Mouse (Mus musculus) gastrocnemius, adult 18-20 months (tissue): ENCODE results near the gene Ap3b2. TPM values are rescaled to one million over a fixed set of nuclear protein-coding genes. Genes with fewer than 3 reads are reported as not detected.

Source experiments
- DNase-seq: peaks from one replicate; pipeline ENCODE4 v3.0.0; 2021; ENCODE audit warnings: low spot score
- total RNA-seq, 2 experiments: library from RNA; stranded (reverse); gene quantifications; 2 replicates each; pipeline ENCODE4 v1.2.3; 2021

Gene Ap3b2
- total RNA-seq, 2 experiments from 2014 or later, result 0.11 to 0.36 TPM

DNA sequence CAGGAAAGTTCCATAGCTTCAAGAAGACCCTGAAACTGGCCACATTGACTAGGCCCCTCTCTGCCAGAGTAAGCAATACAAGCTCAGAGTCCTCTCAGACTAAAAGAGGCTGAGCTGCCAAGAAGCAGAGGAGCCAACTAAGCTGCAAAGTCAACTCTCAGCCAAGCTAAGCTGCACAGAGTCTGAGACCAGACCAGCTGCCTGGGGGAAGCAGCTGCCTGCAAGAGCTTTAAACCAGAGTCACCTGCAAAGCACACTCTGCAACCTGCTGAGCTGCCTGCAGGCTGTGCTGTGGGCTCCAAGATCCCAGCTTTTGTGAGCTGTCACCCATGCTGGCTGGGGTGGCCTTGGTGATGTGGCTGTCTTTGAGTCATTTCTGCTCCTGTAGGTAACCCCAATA is 15.5 kb downstream of the Ap3b2 start:
- peak; percentile 15 for DNase-seq

DNA sequence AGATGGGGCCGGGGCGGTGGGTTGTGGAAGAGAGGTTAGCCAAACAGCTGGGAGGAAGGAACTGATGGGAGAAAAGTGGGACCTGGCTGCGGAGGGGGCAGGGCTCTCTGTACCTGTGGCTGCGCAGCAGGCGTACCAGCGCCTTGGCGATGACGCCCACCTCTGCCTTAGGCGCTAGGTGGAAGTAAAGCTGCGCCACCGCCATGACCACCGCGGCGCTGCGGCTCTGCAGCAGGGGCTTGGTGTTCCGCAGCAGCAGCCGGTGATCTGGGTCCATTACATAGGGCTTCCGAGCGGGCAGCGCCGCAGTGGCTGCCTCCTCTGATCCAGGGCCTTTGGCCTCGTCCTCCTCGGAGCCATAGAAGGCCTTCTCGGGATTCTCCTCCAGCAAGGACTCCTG is 16.9 kb downstream of the Ap3b2 start:
- no peak for DNase-seq

DNA sequence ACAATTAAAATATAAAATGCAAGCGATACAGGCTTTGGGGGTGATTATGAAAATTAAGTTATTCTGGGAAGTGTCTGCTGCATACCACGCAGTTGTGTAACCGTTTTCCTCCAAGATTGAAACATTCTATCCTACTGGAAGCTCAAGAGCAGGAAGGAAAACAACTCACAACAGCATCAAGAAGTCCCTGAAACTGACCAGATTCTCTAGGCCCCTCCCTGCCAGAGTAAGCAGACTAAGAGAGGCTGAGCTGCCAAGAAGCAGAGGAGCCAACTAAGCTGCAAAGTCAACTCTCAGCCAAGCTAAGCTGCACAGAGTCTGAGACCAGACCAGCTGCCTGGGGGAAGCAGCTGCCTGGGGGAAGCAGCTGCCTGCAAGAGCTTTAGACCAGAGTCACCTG is 18.5 kb downstream of the Ap3b2 start:
- no peak for DNase-seq

DNA sequence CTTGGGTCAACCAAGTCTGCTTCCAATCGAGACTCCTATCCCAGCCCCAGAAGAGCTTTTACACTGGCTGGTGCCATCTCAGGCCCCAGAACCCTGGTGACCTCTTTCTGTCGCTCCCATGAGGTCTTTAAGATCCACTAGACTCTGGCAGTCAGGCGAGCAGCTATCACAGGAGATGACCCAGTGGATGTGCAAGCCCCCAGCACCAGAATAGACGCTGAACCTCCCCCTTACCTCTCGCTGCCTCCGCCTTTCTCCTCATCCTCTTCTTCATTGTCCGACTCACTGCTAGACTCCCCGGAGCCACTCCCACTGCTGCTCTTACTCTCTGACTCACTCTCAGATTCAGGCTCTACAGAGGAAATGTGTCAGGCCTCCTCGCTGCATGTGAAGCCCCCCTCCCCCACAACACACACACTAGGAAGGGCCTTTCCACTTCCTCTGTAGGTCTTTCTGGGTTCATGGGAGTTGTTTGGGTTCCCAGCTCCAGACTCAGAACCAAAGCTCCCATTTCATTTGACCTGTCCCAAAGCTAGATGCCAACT is 28.7 kb downstream of the Ap3b2 start:
- DNase-seq, result no peak

DNA sequence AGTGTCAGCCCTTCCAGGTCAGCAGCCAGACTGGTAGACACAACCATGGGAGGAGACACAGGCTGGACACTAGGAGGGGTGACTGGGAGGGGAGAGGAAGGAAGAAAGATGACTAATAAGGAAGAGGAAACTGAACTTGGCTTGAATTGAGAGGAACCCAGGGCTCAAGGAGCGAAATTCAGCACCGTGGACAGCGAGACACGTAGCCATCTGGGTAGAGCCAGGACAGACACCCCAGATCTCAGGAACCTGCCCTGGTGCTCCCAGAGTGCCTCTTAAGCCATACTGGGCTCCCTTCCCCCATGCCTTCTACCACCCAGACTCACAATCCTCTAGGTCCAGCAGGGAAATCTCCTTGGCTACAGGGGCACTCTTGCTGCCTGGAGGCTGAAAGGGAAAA is 29.6 kb downstream of the Ap3b2 start:
- no peak for DNase-seq

DNA sequence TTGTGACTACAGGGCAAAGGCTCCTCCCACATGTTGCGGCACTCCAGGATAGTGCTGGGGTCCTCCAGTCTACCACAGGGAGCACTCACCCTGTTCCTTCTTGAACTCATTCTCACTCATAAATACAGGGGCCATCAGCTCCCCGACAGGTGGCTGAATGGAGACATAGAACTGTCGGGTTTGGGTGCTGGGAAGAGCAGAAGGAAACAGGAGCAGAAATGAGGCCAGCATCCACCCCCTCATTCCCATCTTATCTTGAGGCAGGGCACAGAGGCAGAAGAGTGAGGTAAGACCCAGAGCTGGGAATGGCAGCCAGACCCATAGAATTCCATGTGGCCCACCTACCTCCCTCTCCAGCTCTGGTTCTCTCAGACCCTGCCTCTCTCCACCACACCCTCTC is 30.9 kb downstream of the Ap3b2 start:
- DNase-seq, result no peak

DNA sequence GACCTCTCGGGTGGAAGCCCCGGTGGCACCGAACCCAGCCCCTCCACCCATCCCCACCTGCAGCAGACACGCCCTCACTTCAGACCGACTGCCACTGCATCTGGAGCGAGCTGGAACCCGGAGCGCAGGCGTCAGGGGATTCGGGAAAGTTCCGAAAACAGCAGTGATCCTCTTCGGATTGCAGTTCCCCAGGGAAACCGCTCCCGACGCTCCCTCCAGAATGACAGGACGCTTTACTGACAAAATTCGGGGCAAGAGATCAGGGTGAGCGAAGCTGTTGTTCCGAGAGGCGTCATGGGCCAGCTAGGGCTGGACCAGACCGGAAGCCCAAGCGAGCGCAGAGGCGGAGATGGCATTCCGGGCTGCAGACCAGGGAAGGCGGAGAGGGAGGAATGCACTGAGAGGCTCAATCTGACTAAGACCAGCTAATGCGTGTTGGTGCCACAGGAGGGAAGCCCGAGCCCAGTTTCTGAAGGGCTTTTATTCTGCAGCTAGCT is 38.5 kb downstream of the Ap3b2 start, which contains the start of gene Cpeb1:
TSS of gene Cpeb1 (minus strand) at position 311 of the 497 bp plus-strand sequence.
- peak; percentile 76 for DNase-seq

DNA sequence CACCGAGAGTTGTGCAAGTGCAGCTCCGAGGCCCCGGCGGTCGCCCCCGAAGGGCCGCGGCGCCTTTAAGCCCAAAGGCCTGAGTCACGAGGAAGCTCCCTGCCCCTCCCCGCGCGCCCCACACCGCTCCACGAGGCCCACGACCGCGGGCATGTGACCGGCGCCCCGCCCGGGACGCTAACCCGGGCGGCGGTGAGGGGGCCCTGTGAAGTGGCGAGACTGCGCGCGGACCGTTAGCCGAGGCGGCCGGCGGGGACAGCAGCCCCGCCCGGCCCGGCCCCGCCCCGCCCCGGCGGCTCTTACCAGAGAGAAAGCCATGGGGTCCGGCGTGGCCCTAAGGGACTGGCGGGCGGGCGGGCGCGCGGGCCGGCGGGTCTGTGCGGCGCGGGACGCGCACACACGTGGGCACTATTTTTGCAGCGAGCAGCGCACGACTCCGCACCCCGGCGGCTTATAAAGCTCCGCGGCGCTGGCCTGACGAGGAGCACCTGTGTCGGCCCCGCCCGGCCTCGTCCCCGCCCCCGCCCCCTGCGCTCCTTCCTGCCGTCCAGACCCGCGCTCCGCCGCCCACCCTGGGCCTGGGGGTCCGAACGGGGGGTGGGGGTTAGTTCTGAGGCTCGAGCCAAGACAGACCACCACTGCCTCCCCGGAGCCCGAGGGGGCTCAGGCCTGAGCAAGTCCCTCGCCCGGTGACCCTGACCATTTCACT is 39.2 kb downstream of the Ap3b2 start:
- peak; percentile 68 for DNase-seq

DNA sequence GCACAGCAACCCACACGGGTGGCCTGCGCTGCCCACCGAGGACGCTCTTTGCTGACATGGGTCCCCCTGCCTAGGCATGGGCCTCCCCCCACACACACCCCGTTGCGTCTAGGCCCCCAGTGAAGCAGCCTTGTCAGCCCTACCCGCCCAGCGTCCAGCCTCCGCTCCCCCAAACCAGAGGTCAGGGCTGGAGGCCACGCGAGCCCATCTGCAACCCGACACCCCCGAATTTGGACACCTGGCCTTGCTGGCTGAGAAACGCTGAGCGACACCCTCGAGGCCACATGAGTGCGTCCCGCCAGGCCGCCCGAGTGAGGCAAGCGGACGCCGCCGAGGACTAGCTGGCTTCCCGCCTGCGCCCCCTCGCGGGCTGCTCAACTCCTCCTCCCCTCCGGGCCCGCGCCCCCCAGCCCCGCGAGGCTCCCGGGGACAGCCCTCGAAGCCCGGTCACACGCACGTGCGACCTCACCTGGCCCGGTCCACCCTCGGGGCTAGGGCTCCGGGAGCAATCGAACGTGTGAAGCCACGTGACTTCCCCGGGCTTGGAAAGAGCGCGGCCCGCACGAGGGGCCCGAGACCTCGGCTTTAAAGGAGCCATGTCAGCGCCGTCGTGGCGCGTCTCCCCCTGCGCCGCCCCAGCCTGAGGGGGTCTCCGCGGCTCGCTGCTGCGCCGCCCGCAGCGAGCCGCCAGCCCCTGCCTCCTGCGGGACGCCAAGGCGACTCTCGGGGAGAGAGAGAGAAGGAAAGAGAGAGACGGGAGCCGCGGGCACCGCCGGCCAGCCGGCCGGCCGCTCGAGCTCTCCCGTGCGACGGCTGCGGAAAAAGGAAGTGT is 40.1 kb downstream of the Ap3b2 start:
- peak; percentile 62 for DNase-seq

DNA sequence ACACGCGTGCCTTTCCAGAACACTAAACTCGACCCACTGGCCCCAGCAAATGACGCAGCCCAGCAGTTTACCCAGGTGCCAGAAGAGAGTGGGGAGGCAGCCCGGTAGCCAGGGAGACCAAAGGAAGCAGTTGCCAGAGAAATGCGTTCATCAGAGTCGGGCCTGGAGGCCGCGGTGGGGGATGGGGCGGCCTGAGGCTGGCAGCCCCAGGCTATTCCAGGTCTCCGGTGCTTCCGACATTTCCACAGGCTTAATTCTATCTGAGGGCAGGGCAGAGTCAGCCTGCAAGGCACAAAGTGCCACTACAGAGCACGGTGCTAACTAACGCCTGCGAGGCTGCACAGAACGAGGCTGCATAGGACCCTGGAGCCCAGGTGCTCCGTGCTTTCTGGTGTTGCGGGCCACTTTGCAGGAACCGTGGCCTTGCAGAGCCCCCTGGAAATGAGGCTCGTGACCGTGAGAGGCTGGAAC is 40.7 kb downstream of the Ap3b2 start:
- peak; percentile 58 for DNase-seq

Other genes with a start within 250 kb of the Ap3b2 start
- 100 to 1,000 TPM; 798 to 844 TPM for gene Rps17, start 148.7 kb downstream of the Ap3b2 start, total RNA-seq
- gene Cpeb1, start 38.5 kb downstream of the Ap3b2 start, total RNA-seq, result 10 to 100 TPM; 47.5 to 67.3 TPM
- 1 to 10 TPM; 4.2 to 9.7 TPM for gene BC048679, start 4.4 kb upstream of the Ap3b2 start, total RNA-seq
- 100 to 1,000 TPM; 325 to 384 TPM for gene Fsd2, start 73.0 kb upstream of the Ap3b2 start, total RNA-seq
- 1 to 10 TPM; 7.9 to 8.8 TPM for gene Whamm, start 77.3 kb upstream of the Ap3b2 start, total RNA-seq
- 10 to 100 TPM; 51.1 to 51.7 TPM for gene Homer2, start 213.6 kb upstream of the Ap3b2 start, total RNA-seq